Mouse (Mus musculus) erythroblast, embryonic 14.5 days (primary cell): ENCODE results near the gene Muc1.

ENCODE experiments used
- GATA1 ChIP-seq: IDR thresholded peaks from 2 replicates; pipeline ENCODE4 v1.6.1; 2012; ENCODE audit warnings: low read length, inconsistent platforms, mixed read lengths
- TAL1 ChIP-seq: IDR thresholded peaks from 3 replicates; pipeline ENCODE4 v1.6.1; 2012; ENCODE audit warnings: low read length, inconsistent platforms, mixed read lengths

DNA sequence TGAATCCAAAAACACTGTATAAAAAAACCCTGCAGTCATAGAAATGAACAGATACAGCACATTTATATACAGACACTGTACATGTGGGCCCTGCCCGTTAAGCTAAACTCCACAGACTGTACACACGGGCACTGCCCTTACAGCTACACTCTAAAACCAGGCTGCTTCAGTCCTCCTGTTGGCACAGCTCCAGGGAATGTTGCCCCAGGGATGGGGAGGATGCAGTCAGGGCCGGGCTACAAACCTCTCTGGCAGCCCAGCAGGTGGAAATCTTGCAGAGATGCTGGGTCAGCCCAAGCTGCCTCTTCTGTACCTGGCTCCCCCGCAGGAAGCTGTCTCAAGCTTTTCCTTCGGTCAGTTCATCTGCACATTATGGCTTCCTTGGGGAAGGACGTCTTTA is 42.9 kb downstream of the Muc1 start:
- TF ChIP-seq GATA1 (no peak), TAL1 (no peak)
